Mouse (Mus musculus): ENCODE data around the gene Tnfsf8.

Tnfsf8 gene

GRCm38 (mm10) chr4:63860688-63861540 is at the start of gene Tnfsf8:
Gene Tnfsf8 (minus strand): TSS chr4:63861347.
- ATAC-seq (ENCODE audit: insufficient number of reproducible peaks, low FRiP score, low TSS enrichment) = no peak

- ATAC-seq (ENCODE audit: insufficient number of reproducible peaks, low FRiP score, low TSS enrichment) = no peak
These were observed 47.4 kb upstream of the Tnfsf8 start for GRCm38 (mm10) chr4:63908511-63908910.

GRCm38 (mm10) chr4:63907473-63907872 is 46.3 kb upstream of the Tnfsf8 start:
- ATAC-seq (ENCODE audit: insufficient number of reproducible peaks, low FRiP score, low TSS enrichment) = no peak

GRCm38 (mm10) chr4:63906050-63906449 is 44.9 kb upstream of the Tnfsf8 start:
- no peak for ATAC-seq (ENCODE audit: insufficient number of reproducible peaks, low FRiP score, low TSS enrichment)

- ATAC-seq (ENCODE audit: insufficient number of reproducible peaks, low FRiP score, low TSS enrichment) = no peak
These were observed 38.0 kb upstream of the Tnfsf8 start for GRCm38 (mm10) chr4:63899081-63899523.

GRCm38 (mm10) chr4:63897152-63897551 is 36.0 kb upstream of the Tnfsf8 start:
- no peak for ATAC-seq (ENCODE audit: insufficient number of reproducible peaks, low FRiP score, low TSS enrichment)

GRCm38 (mm10) chr4:63886156-63886555 is 25.0 kb upstream of the Tnfsf8 start:
- ATAC-seq (ENCODE audit: insufficient number of reproducible peaks, low FRiP score, low TSS enrichment) = no peak

GRCm38 (mm10) chr4:63876720-63877119 is 15.6 kb upstream of the Tnfsf8 start:
- ATAC-seq (ENCODE audit: insufficient number of reproducible peaks, low FRiP score, low TSS enrichment) = no peak

GRCm38 (mm10) chr4:63875480-63875879 is 14.3 kb upstream of the Tnfsf8 start:
- no peak for ATAC-seq (ENCODE audit: insufficient number of reproducible peaks, low FRiP score, low TSS enrichment)

- no peak for ATAC-seq (ENCODE audit: insufficient number of reproducible peaks, low FRiP score, low TSS enrichment)
These were observed 9.5 kb upstream of the Tnfsf8 start for GRCm38 (mm10) chr4:63870678-63871077.

GRCm38 (mm10) chr4:63868770-63869169 is 7.6 kb upstream of the Tnfsf8 start:
- no peak for ATAC-seq (ENCODE audit: insufficient number of reproducible peaks, low FRiP score, low TSS enrichment)

- ATAC-seq (ENCODE audit: insufficient number of reproducible peaks, low FRiP score, low TSS enrichment) = no peak
These were observed 1.8 kb upstream of the Tnfsf8 start for GRCm38 (mm10) chr4:63862953-63863352.

GRCm38 (mm10) chr4:63862092-63862697 is 1.0 kb upstream of the Tnfsf8 start:
- no peak for ATAC-seq (ENCODE audit: insufficient number of reproducible peaks, low FRiP score, low TSS enrichment)

GRCm38 (mm10) chr4:63860236-63860635 is 911 bp downstream of the Tnfsf8 start:
- no peak for ATAC-seq (ENCODE audit: insufficient number of reproducible peaks, low FRiP score, low TSS enrichment)

- no peak for ATAC-seq (ENCODE audit: insufficient number of reproducible peaks, low FRiP score, low TSS enrichment)
These were observed 1.4 kb downstream of the Tnfsf8 start for GRCm38 (mm10) chr4:63859785-63860203.

GRCm38 (mm10) chr4:63858646-63859224 is 2.4 kb downstream of the Tnfsf8 start:
- ATAC-seq (ENCODE audit: insufficient number of reproducible peaks, low FRiP score, low TSS enrichment) = no peak

- ATAC-seq (ENCODE audit: insufficient number of reproducible peaks, low FRiP score, low TSS enrichment) = no peak
These were observed 4.4 kb downstream of the Tnfsf8 start for GRCm38 (mm10) chr4:63856764-63857163.

- ATAC-seq (ENCODE audit: insufficient number of reproducible peaks, low FRiP score, low TSS enrichment) = no peak
These were observed 7.3 kb downstream of the Tnfsf8 start for GRCm38 (mm10) chr4:63853782-63854386.

- no peak for ATAC-seq (ENCODE audit: insufficient number of reproducible peaks, low FRiP score, low TSS enrichment)
These were observed 11.1 kb downstream of the Tnfsf8 start for GRCm38 (mm10) chr4:63850082-63850481.

GRCm38 (mm10) chr4:63846881-63847597 is 14.1 kb downstream of the Tnfsf8 start:
- ATAC-seq (ENCODE audit: insufficient number of reproducible peaks, low FRiP score, low TSS enrichment) = peak; percentile 83
